In genomic region chr17:56407379-56407778, GRCm38 (mm10) we compare ENCODE assay signal across 10 mouse cellular contexts.
A peak's percentile ranks its signal among the peaks of the same experiment; 100 is the strongest.
DNase-seq lines count a peak whose midpoint lies in the region; ATAC-seq lines count a peak whose summit lies in the region.
"Had no signal": no experiment of that assay in that cellular context is flagged by ENCODE, and none has a peak within 500 bp of the region (broad histone marks: within the 10 kb centered on the region; RNA-seq: fewer than 3 reads in every experiment).

No protein-coding gene starts in this region.

- H3K4me3 ChIP-seq in heart, embryonic 15.5 days: no peak overlapping the region
- no peak overlapping the region for H3K4me3 ChIP-seq in embryonic facial prominence, embryonic 13.5 days
- no peak overlapping the region for H3K4me3 ChIP-seq in hindbrain, embryonic 12.5 days
- no peak overlapping the region for H3K4me3 ChIP-seq in midbrain, embryonic 13.5 days (replicated peaks)

- H3K9ac ChIP-seq in heart, embryonic 15.5 days: peak overlapping the region; percentile 27; the same call in 1 of the 2 replicates
- H3K9ac ChIP-seq in embryonic facial prominence, embryonic 13.5 days: peak overlapping the region; percentile 27; the same call in 1 of the 2 replicates
- H3K9ac ChIP-seq in hindbrain, embryonic 12.5 days: no peak overlapping the region; the same call in 1 of the 2 replicates
- 0 out of 2 replicates have a peak overlapping the region, but pooled peaks have one; percentile 14 for H3K9ac ChIP-seq in midbrain, embryonic 13.5 days (replicated peaks)

- H3K4me1 ChIP-seq in heart, embryonic 15.5 days (replicated peaks): peaks cover 34% of the 10 kb centered on the region
- peaks cover 29% of the 10 kb centered on the region for H3K4me1 ChIP-seq in embryonic facial prominence, embryonic 13.5 days
- H3K4me1 ChIP-seq in hindbrain, embryonic 12.5 days: peaks cover 36% of the 10 kb centered on the region
- H3K4me1 ChIP-seq in midbrain, embryonic 13.5 days (replicated peaks): peaks cover 42% of the 10 kb centered on the region

- peak overlapping the region; percentile 26; the same call in 1 of the 2 replicates for H3K27ac ChIP-seq in heart, embryonic 15.5 days
- H3K27ac ChIP-seq in embryonic facial prominence, embryonic 13.5 days: peak overlapping the region; percentile 66
- H3K27ac ChIP-seq in hindbrain, embryonic 12.5 days: peak overlapping the region; percentile 76
- H3K27ac ChIP-seq in midbrain, embryonic 13.5 days: peak overlapping the region; percentile 80

- DNase-seq in heart, adult 9 months (ENCODE audit: low spot score in 2 of 2): no peak
- DNase-seq in adrenal gland, adult 18-20 months (ENCODE audit: low spot score in 2 of 2): no peak
- no peak for DNase-seq in layer of hippocampus, postnatal 36 days
- DNase-seq in spleen, adult 12 weeks (ENCODE audit: low spot score): no peak
- DNase-seq: kidney, adult 11 months; thymus, postnatal 25 days had no signal

- no peaks in the 10 kb centered on the region for H3K9me3 ChIP-seq in heart, embryonic 15.5 days (replicated peaks)
- no peaks in the 10 kb centered on the region for H3K9me3 ChIP-seq in embryonic facial prominence, embryonic 13.5 days
- no peaks in the 10 kb centered on the region for H3K9me3 ChIP-seq in hindbrain, embryonic 12.5 days (replicated peaks)
- no peaks in the 10 kb centered on the region for H3K9me3 ChIP-seq in midbrain, embryonic 13.5 days

- ATAC-seq in heart, embryonic 15.5 days (replicated peaks; ENCODE audit: insufficient number of reproducible peaks, insufficient read depth, low FRiP score, low read depth): no peak
- ATAC-seq in embryonic facial prominence, embryonic 13.5 days (ENCODE audit: insufficient number of reproducible peaks, insufficient read depth, low FRiP score, low TSS enrichment, low read depth): no peak
- 0 out of 2 replicates have a peak, but pooled peaks have one; percentile 6 for ATAC-seq in hindbrain, embryonic 12.5 days (ENCODE audit: low FRiP score)
- ATAC-seq in midbrain, embryonic 13.5 days: no peak

- WGBS in heart, embryonic 15.5 days: 24% methylated on average over 8 of the region's 8 CpGs
- 54% methylated on average over 8 of the region's 8 CpGs for WGBS in embryonic facial prominence, embryonic 13.5 days
- 53% methylated on average over 8 of the region's 8 CpGs for WGBS in hindbrain, embryonic 12.5 days
- WGBS in midbrain, embryonic 13.5 days: 63% methylated on average over 8 of the region's 8 CpGs

- H3K27me3 ChIP-seq in heart, embryonic 15.5 days: no peaks in the 10 kb centered on the region
- no peaks in the 10 kb centered on the region for H3K27me3 ChIP-seq in embryonic facial prominence, embryonic 13.5 days
- no peaks in the 10 kb centered on the region for H3K27me3 ChIP-seq in hindbrain, embryonic 12.5 days
- no peaks in the 10 kb centered on the region for H3K27me3 ChIP-seq in midbrain, embryonic 13.5 days

- peaks cover 20% of the 10 kb centered on the region for H3K36me3 ChIP-seq in heart, embryonic 15.5 days
- peaks cover 49% of the 10 kb centered on the region for H3K36me3 ChIP-seq in embryonic facial prominence, embryonic 13.5 days
- peaks cover 51% of the 10 kb centered on the region for H3K36me3 ChIP-seq in hindbrain, embryonic 12.5 days
- peaks cover 52% of the 10 kb centered on the region for H3K36me3 ChIP-seq in midbrain, embryonic 13.5 days

- H3K4me2 ChIP-seq in heart, embryonic 15.5 days: no peak overlapping the region
- no peak overlapping the region for H3K4me2 ChIP-seq in embryonic facial prominence, embryonic 13.5 days
- H3K4me2 ChIP-seq in hindbrain, embryonic 12.5 days (replicated peaks): no peak overlapping the region
- H3K4me2 ChIP-seq in midbrain, embryonic 13.5 days (replicated peaks): no peak overlapping the region

Comparison
In these comparisons a context has a peak if more than half of its experiments do, and no peak if none do; other contexts are left out.
1. H3K27ac ChIP-seq: peak in every context shown above with its lines; median percentile 80 in midbrain, embryonic 13.5 days; 76 in hindbrain, embryonic 12.5 days; 66 in embryonic facial prominence, embryonic 13.5 days; 26 in heart, embryonic 15.5 days.